Mouse (Mus musculus): ENCODE results near the gene Ifng. TPM values are rescaled to one million over a fixed set of nuclear protein-coding genes. Genes with fewer than 3 reads are reported as not detected.
A peak's percentile ranks its signal among the peaks of the same experiment; 100 is the strongest.

Ifng gene
- not detected in 2 replicates for polyA plus RNA-seq (2015; fragmentation: Nextera tagmentation; extraction: Ambion mirVana)

- Histone ChIP-seq H3K4me3 (ENCODE audit: low read depth, low read length) (no peak within 1 kb of the TSS), H3K9me3 (ENCODE audit: control insufficient read depth, low read length) (no peaks in the 10 kb centered on the region), H3K4me2 (replicated peaks; ENCODE audit: low read depth) (no peak within 1 kb of the TSS), H3K27ac (replicated peaks) (no peak within 1 kb of the TSS), H3K27me3 (ENCODE audit: control insufficient read depth, insufficient read depth, low read length) (no peaks in the 10 kb centered on the region), H3K36me3 (ENCODE audit: control insufficient read depth, insufficient read depth, low read length) (no peaks in the 10 kb centered on the region), H3K9ac (ENCODE audit: low read length) (no peak within 1 kb of the TSS), H3K4me1 (replicated peaks; ENCODE audit: control insufficient read depth, insufficient read depth) (no peaks in the 10 kb centered on the region)
- 90% methylated on average over 11 of the region's 11 CpGs for WGBS
- DNase-seq (ENCODE audit: low spot score) = no peak
- no peak for TF ChIP-seq EP300 (optimal IDR thresholded peaks at IDR 0.05)
- no peak for TF ChIP-seq CTCF (IDR thresholded peaks at IDR 0.05; ENCODE audit: low read depth)
- no peak for ATAC-seq (ENCODE audit: low FRiP score, low TSS enrichment)
Observed at GRCm38 (mm10) chr10:118440742-118441240, at the start of gene Ifng. Gene Ifng (plus strand): TSS chr10:118441046.

GRCm38 (mm10) chr10:118399917-118400316, 40.9 kb upstream of the Ifng start:
- no peak for TF ChIP-seq EP300 (optimal IDR thresholded peaks at IDR 0.05)
- TF ChIP-seq CTCF (IDR thresholded peaks at IDR 0.05; ENCODE audit: low read depth) = no peak
- Histone ChIP-seq H3K4me3 (ENCODE audit: low read depth, low read length) (no peak overlapping the region), H3K9me3 (ENCODE audit: control insufficient read depth, low read length) (no peaks in the 10 kb centered on the region), H3K9ac (ENCODE audit: low read length) (no peak overlapping the region), H3K4me2 (replicated peaks; ENCODE audit: low read depth) (no peak overlapping the region), H3K27ac (replicated peaks) (no peak overlapping the region), H3K36me3 (ENCODE audit: control insufficient read depth, insufficient read depth, low read length) (no peaks in the 10 kb centered on the region), H3K27me3 (ENCODE audit: control insufficient read depth, insufficient read depth, low read length) (no peaks in the 10 kb centered on the region), H3K4me1 (replicated peaks; ENCODE audit: control insufficient read depth, insufficient read depth) (no peaks in the 10 kb centered on the region)
- ATAC-seq (ENCODE audit: low FRiP score, low TSS enrichment) = no peak
- 89% methylated on average over 16 of the region's 16 CpGs for WGBS
- DNase-seq (ENCODE audit: low spot score) = no peak

- no peaks in the 10 kb centered on the region for H3K4me1 ChIP-seq (replicated peaks; ENCODE audit: control insufficient read depth, insufficient read depth)
- DNase-seq (ENCODE audit: low spot score) (no peak), ATAC-seq (ENCODE audit: low FRiP score, low TSS enrichment) (no peak)
- TF ChIP-seq EP300 (optimal IDR thresholded peaks at IDR 0.05) = no peak
- no peak for TF ChIP-seq CTCF (IDR thresholded peaks at IDR 0.05; ENCODE audit: low read depth)
- WGBS = 72% methylated on average over 5 of the region's 5 CpGs
- no peak overlapping the region for H3K9ac ChIP-seq (ENCODE audit: low read length)
- no peak overlapping the region for H3K4me3 ChIP-seq (ENCODE audit: low read depth, low read length)
- H3K27me3 ChIP-seq (ENCODE audit: control insufficient read depth, insufficient read depth, low read length) = no peaks in the 10 kb centered on the region
- H3K9me3 ChIP-seq (ENCODE audit: control insufficient read depth, low read length) = no peaks in the 10 kb centered on the region
- H3K4me2 ChIP-seq (replicated peaks; ENCODE audit: low read depth) = no peak overlapping the region
- H3K36me3 ChIP-seq (ENCODE audit: control insufficient read depth, insufficient read depth, low read length) = no peaks in the 10 kb centered on the region
- H3K27ac ChIP-seq (replicated peaks) = no peak overlapping the region
Observed at GRCm38 (mm10) chr10:118406463-118407221, 34.2 kb upstream of the Ifng start.

GRCm38 (mm10) chr10:118411377-118411776, 29.5 kb upstream of the Ifng start:
- ATAC-seq (ENCODE audit: low FRiP score, low TSS enrichment) = no peak
- no peaks in the 10 kb centered on the region for H3K4me1 ChIP-seq (replicated peaks; ENCODE audit: control insufficient read depth, insufficient read depth)
- peak; percentile 27 for DNase-seq (ENCODE audit: low spot score)

GRCm38 (mm10) chr10:118412774-118413173, 28.1 kb upstream of the Ifng start:
- DNase-seq (ENCODE audit: low spot score) (no peak), ATAC-seq (ENCODE audit: low FRiP score, low TSS enrichment) (no peak)
- Histone ChIP-seq H3K27me3 (ENCODE audit: control insufficient read depth, insufficient read depth, low read length) (no peaks in the 10 kb centered on the region), H3K4me2 (replicated peaks; ENCODE audit: low read depth) (no peak overlapping the region), H3K4me1 (replicated peaks; ENCODE audit: control insufficient read depth, insufficient read depth) (no peaks in the 10 kb centered on the region), H3K36me3 (ENCODE audit: control insufficient read depth, insufficient read depth, low read length) (no peaks in the 10 kb centered on the region), H3K9me3 (ENCODE audit: control insufficient read depth, low read length) (no peaks in the 10 kb centered on the region), H3K9ac (ENCODE audit: low read length) (no peak overlapping the region), H3K4me3 (ENCODE audit: low read depth, low read length) (no peak overlapping the region), H3K27ac (replicated peaks) (no peak overlapping the region)
- 78% methylated on average over 5 of the region's 5 CpGs for WGBS
- TF ChIP-seq EP300 (optimal IDR thresholded peaks at IDR 0.05) (no peak), CTCF (IDR thresholded peaks at IDR 0.05; ENCODE audit: low read depth) (no peak)

More at GRCm38 (mm10) chr10:118411377-118411776, 29.5 kb upstream of the Ifng start:
- Histone ChIP-seq H3K27me3 (ENCODE audit: control insufficient read depth, insufficient read depth, low read length) (no peaks in the 10 kb centered on the region), H3K4me2 (replicated peaks; ENCODE audit: low read depth) (no peak overlapping the region), H3K27ac (replicated peaks) (no peak overlapping the region), H3K4me3 (ENCODE audit: low read depth, low read length) (no peak overlapping the region), H3K9me3 (ENCODE audit: control insufficient read depth, low read length) (no peaks in the 10 kb centered on the region), H3K36me3 (ENCODE audit: control insufficient read depth, insufficient read depth, low read length) (no peaks in the 10 kb centered on the region), H3K9ac (ENCODE audit: low read length) (no peak overlapping the region)
- TF ChIP-seq EP300 (optimal IDR thresholded peaks at IDR 0.05) (no peak), CTCF (IDR thresholded peaks at IDR 0.05; ENCODE audit: low read depth) (peak; percentile 59)

- no peaks in the 10 kb centered on the region for H3K36me3 ChIP-seq (ENCODE audit: control insufficient read depth, insufficient read depth, low read length)
- H3K4me3 ChIP-seq (ENCODE audit: low read depth, low read length) = no peak overlapping the region
- no peak overlapping the region for H3K27ac ChIP-seq (replicated peaks)
- no peaks in the 10 kb centered on the region for H3K4me1 ChIP-seq (replicated peaks; ENCODE audit: control insufficient read depth, insufficient read depth)
- ATAC-seq (ENCODE audit: low FRiP score, low TSS enrichment) (peak; percentile 63), DNase-seq (ENCODE audit: low spot score) (peak; percentile 21)
- no peaks in the 10 kb centered on the region for H3K27me3 ChIP-seq (ENCODE audit: control insufficient read depth, insufficient read depth, low read length)
- 56% methylated on average over 7 of the region's 7 CpGs for WGBS
- no peaks in the 10 kb centered on the region for H3K9me3 ChIP-seq (ENCODE audit: control insufficient read depth, low read length)
- H3K4me2 ChIP-seq (replicated peaks; ENCODE audit: low read depth) = no peak overlapping the region
- TF ChIP-seq EP300 (optimal IDR thresholded peaks at IDR 0.05) (no peak), CTCF (IDR thresholded peaks at IDR 0.05; ENCODE audit: low read depth) (no peak)
- H3K9ac ChIP-seq (ENCODE audit: low read length) = no peak overlapping the region
Observed at GRCm38 (mm10) chr10:118419000-118419425, 21.8 kb upstream of the Ifng start.

All from stomach, postnatal 0 days (tissue).